Mouse (Mus musculus) CD8-positive naive resting alpha-beta T cell, adult 2 months (primary cell): ENCODE measurements around the gene Grb2.

Experiments
- DNase-seq, 2 experiments: peaks; one replicate each; pipeline ENCODE4 v3.0.0; 2022; ENCODE audit warnings: low read depth in 2 of 2, low spot score in 2 of 2

Gene Grb2

DNA sequence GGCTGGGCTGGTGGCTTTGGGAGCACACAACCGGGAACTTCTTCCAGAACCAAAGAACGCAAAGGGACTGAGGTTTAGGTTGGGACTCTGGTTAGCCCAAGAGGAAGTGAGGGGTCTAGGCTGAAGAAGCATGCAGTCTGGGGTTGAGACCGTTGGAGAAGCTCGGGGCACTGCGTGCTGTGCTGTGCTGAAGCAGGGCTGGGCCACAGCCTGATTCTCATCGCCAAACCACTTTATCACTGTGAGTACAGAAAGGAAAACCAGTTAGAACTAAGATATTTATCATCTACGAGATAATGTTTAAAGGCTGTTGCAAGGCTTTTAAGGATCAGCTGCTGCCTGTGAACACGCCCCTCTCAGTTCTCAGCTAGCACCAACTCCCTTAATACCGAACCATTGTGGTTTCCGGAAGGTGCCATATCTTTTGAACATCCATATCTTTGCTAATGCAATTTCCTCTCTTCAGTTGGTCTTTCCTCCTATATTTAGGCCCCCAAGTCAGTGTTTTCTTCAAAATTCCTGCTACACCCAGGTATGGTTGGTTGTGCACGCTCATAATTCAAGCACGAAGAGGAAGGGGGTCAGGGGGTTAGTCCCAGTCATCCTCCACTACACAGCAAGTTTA lies 4.4 kb upstream of the Grb2 start:
- DNase-seq = no peak

GRCm38 (mm10) chr11:115712268-115712667 lies 3.9 kb upstream of the Grb2 start:
- DNase-seq = no peak

DNA sequence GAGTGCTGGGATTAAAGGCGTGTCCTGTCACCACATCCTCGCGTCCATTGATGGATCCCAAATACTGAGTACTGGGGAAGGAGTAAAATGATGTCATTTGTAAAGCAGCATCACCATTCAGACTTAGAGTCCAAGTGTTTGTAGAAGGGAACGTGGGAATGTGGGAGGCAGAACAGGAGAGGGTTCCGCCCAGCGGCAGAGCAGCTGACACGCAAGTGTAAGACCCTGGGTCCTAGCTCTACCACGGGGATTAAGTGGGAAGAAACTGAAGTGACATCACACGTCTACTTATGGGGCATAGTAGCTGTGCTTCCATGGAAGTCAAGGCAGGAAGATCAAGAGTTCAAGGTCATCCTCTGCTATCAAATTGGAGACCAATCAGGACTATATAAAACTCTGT lies 2.7 kb upstream of the Grb2 start:
- DNase-seq = no peak

- no peak for DNase-seq
Measured at GRCm38 (mm10) chr11:115709829-115710559, 1.6 kb upstream of the Grb2 start.

- no peak for DNase-seq
Measured at GRCm38 (mm10) chr11:115708956-115709828, 795 bp upstream of the Grb2 start.

DNA sequence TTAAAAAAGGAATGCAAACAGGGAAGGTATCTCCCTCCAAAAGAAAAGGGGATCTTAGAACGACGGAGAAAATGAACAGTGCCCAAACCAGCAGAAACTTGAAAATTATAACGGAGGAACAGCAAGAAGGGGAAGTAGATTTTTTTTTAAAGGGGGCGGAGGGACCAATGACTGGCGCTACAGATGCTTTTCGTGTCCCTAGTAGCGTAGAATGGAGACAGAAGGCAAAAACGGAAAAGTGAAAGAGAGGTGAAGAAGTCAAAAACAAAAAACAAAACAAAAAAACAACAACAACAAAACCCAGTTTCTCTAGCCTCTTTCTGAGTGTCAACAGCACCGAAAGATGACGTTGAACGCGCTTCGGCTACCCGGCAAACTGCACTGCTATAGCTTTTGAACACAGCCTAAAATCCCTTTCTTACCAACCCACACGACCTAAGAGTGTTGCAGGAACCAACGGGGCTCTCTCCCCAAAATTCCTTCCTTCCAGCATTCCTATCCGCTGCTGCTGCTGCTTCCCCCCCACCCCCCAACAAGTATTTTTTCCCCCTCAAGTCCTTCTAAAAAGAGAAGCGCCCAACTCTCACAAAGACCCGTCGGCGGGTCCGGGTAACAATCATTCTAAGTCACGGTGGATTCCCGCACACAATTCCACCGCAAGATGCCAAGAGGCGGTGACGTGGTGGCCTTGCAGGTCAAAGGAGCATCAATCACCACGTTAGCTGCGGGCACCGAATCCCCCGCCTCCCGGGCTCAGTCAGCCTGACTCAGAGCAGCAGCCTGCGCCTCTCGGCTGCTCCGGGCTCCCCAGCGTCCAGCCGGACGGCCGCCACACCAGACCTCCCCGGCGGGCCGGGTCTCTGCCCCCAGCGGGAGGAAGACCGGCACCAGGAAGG lies 836 bp downstream of the Grb2 start:
- DNase-seq = peak; percentile 29 to 46

DNA sequence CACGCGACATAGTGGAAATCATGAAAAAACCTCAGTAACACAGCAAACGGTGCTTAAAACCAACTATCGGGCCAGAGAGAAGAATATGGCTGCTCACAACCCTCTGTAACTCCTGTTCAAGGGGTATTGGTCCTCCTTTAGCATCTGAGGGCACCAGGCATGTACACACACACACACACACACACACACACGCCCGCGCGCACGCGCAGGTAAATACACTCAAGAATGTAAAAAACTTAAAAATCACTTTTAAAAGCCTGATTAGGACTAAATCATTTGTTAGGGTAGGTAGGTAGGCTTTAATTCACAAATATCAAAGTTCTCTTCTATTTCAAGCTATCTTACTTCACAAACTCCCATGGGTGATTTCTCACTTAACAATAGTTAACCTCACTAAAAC lies 1.8 kb downstream of the Grb2 start:
- DNase-seq = no peak

- DNase-seq = no peak
Measured at GRCm38 (mm10) chr11:115705561-115705960, 2.8 kb downstream of the Grb2 start.

DNA sequence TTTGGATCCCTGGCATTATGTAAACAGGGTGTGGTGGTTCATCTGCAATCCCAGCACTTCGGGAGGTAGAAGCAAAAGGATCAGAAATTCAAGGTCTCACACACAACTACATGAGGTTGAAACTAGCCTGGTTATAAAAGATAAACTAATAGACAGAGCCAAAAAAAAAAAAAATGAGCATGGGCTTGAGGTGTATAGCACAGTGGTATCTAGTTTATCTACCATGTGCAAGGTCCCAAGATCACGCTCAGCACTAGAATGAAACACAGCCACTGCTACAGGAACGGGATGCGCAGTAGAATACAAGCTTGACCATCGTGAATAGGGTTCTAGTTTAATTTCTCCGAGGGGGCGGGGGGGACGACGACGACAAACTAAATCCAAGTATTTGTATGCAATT lies 3.7 kb downstream of the Grb2 start:
- DNase-seq = no peak

DNA sequence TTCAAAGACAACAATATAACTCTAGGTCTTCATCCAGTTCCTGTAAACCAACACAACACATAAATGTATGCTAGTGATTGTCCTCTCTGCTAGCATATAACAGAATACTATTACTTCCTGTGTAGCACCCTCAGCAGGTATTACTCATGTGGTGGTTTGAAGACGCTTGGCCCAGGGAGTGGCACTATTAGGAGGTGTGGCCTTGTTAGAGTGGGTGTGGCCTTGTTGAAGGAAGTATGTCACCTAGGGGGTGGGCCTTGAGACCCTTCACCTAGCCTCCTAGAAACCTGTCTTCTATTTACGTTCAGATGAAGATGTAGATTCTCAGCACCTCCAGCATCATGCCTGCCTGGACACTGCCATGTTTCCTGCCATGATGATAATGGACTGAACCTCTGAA lies 4.9 kb downstream of the Grb2 start:
- DNase-seq = no peak

GRCm38 (mm10) chr11:115698986-115699728 lies 9.2 kb downstream of the Grb2 start:
- peak; percentile 73 to 76 for DNase-seq

DNA sequence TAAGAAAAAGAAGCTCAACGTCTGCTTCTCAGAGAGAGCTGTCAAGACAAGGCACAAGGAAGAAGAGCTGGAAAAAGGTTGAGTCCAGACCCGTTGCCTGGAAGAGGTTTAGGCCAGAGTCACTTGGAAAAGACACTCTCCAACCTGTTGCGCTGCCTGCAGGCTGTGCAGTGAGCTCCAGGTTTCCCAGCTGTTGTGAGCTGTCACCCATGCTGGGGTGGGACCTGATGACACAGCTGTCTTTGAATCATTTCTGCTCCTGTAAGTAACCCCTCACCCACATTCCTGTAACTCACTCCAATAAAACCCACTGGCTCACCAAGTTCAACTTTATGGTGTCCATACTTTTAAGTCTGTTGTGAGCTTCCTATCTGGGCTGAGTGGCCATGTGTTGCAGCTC lies 10.7 kb downstream of the Grb2 start:
- DNase-seq = no peak

GRCm38 (mm10) chr11:115697091-115697490 lies 11.3 kb downstream of the Grb2 start:
- no peak for DNase-seq

GRCm38 (mm10) chr11:115696471-115696870 lies 11.9 kb downstream of the Grb2 start:
- no peak for DNase-seq

DNA sequence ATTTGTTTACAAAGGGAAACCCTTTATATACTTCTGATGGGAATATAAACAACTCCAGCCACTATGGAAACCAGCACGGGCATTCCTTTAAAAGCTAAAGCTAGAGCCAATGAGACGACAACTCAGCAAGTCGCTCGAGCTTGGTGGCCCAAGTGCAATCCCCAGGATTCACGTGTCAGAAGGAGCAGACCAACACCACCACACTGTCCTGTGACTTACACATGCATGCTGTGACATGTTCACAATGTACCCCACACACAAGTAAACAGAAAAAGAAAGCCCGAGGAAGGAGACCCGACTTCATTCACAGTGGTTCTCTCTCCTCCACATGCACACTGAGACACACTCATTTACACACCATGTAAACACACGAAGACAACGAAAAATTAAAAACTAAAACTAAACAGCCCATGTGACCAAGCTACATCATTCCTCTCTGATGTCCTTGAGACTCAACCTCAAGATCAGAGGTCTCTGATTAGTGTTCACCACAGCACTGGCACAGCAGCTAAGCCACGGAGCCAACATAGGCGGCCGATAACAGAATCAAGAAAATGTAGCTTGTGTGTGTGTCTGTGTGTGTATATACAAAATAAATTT lies 14.3 kb downstream of the Grb2 start:
- DNase-seq = no peak

- DNase-seq = no peak
Measured at GRCm38 (mm10) chr11:115692800-115693199, 15.6 kb downstream of the Grb2 start.

GRCm38 (mm10) chr11:115691976-115692375 lies 16.4 kb downstream of the Grb2 start:
- no peak for DNase-seq

- DNase-seq = no peak
Measured at GRCm38 (mm10) chr11:115691511-115691910, 16.9 kb downstream of the Grb2 start.

DNA sequence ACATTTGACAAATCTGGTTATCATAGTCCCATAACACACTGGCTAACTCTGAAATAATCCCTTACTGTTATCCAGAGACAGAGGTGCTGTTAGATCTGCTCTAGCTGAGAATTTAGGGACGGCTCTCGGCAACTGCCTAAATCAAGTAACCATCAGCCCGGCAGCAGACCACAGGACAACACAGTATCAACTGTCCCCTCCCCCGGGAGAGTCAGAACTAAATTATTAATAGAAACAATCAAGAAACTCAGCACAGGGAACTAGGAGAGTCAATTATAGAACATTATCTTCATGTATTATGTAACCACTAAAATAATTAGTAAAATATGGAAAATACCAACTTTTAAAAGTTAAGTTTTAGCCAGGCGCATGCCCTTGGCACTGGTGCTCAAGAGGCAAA lies 17.4 kb downstream of the Grb2 start:
- no peak for DNase-seq

- DNase-seq = no peak
Measured at GRCm38 (mm10) chr11:115690356-115690755, 18.0 kb downstream of the Grb2 start.
